16 mouse cellular contexts compared by ENCODE assay signal in genomic region chr12:56614513-56614912, GRCm38 (mm10). TPM values are rescaled to one million over a fixed set of nuclear protein-coding genes. Genes with fewer than 3 reads are reported as not detected.
DNase-seq lines count a peak whose midpoint lies in the region; ATAC-seq and TF ChIP-seq lines count a peak whose summit lies in the region.
"Had no signal": no experiment of that assay in that cellular context is flagged by ENCODE, and none has a peak within 500 bp of the region (broad histone marks: within the 10 kb centered on the region; RNA-seq: fewer than 3 reads in every experiment).

No protein-coding gene starts in this region.

- no peak overlapping the region for H3K9ac ChIP-seq in heart, embryonic 13.5 days
- no peak overlapping the region for H3K9ac ChIP-seq in heart, embryonic 11.5 days (ENCODE audit: low read depth, low read length)
- H3K9ac ChIP-seq in ES-Bruce4 (ENCODE audit: low read depth, poor library complexity, severe bottlenecking): no peak overlapping the region
- H3K9ac ChIP-seq in midbrain, embryonic 14.5 days (replicated peaks; ENCODE audit: low read length): no peak overlapping the region
- H3K9ac ChIP-seq: limb, embryonic 13.5 days; liver, postnatal 0 days had no signal

- no peak for TF ChIP-seq POLR2A in ES-Bruce4 (IDR thresholded peaks at IDR 0.05; ENCODE audit: insufficient read depth, low read length)

- H3K36me3 ChIP-seq in heart, embryonic 13.5 days: no peaks in the 10 kb centered on the region
- no peaks in the 10 kb centered on the region for H3K36me3 ChIP-seq in heart, embryonic 11.5 days (ENCODE audit: control insufficient read depth, insufficient read depth, low read length)
- no peaks in the 10 kb centered on the region for H3K36me3 ChIP-seq in ES-Bruce4 (ENCODE audit: control insufficient read depth, insufficient read depth, low read length, poor library complexity, severe bottlenecking)
- no peaks in the 10 kb centered on the region for H3K36me3 ChIP-seq in midbrain, embryonic 14.5 days (ENCODE audit: control insufficient read depth, insufficient read depth, low read length)
- H3K36me3 ChIP-seq: limb, embryonic 13.5 days had no signal

- no peak overlapping the region for H3K4me2 ChIP-seq in heart, embryonic 13.5 days
- no peak overlapping the region; the same call in 1 of the 2 replicates for H3K4me2 ChIP-seq in heart, embryonic 11.5 days
- no peak overlapping the region for H3K4me2 ChIP-seq in midbrain, embryonic 14.5 days (ENCODE audit: low read length)
- H3K4me2 ChIP-seq: limb, embryonic 13.5 days had no signal

- DNase-seq in embryo, embryonic 11 days: peak; percentile 76
- peak; percentile 45 for DNase-seq in midbrain, embryonic 14.5 days
- no peak for DNase-seq in left cerebral cortex, adult 9 months (ENCODE audit: low spot score in 2 of 2)
- DNase-seq in thymus, postnatal 4 days: no peak
- DNase-seq: kidney, adult 18-20 months; kidney, postnatal 25 days; liver, postnatal 0 days; right cerebral cortex, adult 18-20 months; thymus, postnatal 36 days had no signal

- TF ChIP-seq EP300 in ES-Bruce4 (IDR thresholded peaks at IDR 0.05; ENCODE audit: insufficient read depth, low read depth, low read length): 0 out of 2 replicates have a peak, but pooled peaks have one; percentile 35

- no peak overlapping the region for H3K27ac ChIP-seq in heart, embryonic 13.5 days (replicated peaks)
- H3K27ac ChIP-seq in heart, embryonic 11.5 days (ENCODE audit: low read depth, low read length): no peak overlapping the region
- no peak overlapping the region for H3K27ac ChIP-seq in ES-Bruce4 (ENCODE audit: insufficient read depth, low read length)
- H3K27ac ChIP-seq in midbrain, embryonic 14.5 days (replicated peaks; ENCODE audit: low read depth, low read length): no peak overlapping the region
- H3K27ac ChIP-seq: limb, embryonic 13.5 days; stomach, postnatal 0 days had no signal

- H3K4me3 ChIP-seq in heart, embryonic 13.5 days: 0 out of 2 replicates have a peak overlapping the region, but pooled peaks have one; percentile 9
- H3K4me3 ChIP-seq in heart, embryonic 11.5 days (ENCODE audit: low read depth, low read length): no peak overlapping the region
- no peak overlapping the region for H3K4me3 ChIP-seq in ES-Bruce4 (ENCODE audit: low read depth, low read length)
- no peak overlapping the region for H3K4me3 ChIP-seq in midbrain, embryonic 14.5 days (replicated peaks; ENCODE audit: low read depth, low read length)
- H3K4me3 ChIP-seq: limb, embryonic 13.5 days had no signal

- H3K9me3 ChIP-seq in heart, embryonic 13.5 days: no peaks in the 10 kb centered on the region
- no peaks in the 10 kb centered on the region for H3K9me3 ChIP-seq in heart, embryonic 11.5 days (replicated peaks; ENCODE audit: control insufficient read depth, low read length)
- H3K9me3 ChIP-seq in ES-Bruce4 (replicated peaks; ENCODE audit: control insufficient read depth, insufficient read depth, low read length, poor library complexity, severe bottlenecking): no peaks in the 10 kb centered on the region
- H3K9me3 ChIP-seq in midbrain, embryonic 14.5 days (ENCODE audit: control insufficient read depth, low read length): no peaks in the 10 kb centered on the region
- H3K9me3 ChIP-seq: limb, embryonic 13.5 days had no signal

- H3K27me3 ChIP-seq in heart, embryonic 13.5 days (replicated peaks): peaks cover 90% of the 10 kb centered on the region
- peaks cover 80% of the 10 kb centered on the region for H3K27me3 ChIP-seq in heart, embryonic 11.5 days (ENCODE audit: control insufficient read depth, insufficient read depth, low read length)
- peaks cover 17% of the 10 kb centered on the region for H3K27me3 ChIP-seq in ES-Bruce4 (ENCODE audit: control insufficient read depth, insufficient read depth, low read length, poor library complexity, severe bottlenecking)
- H3K27me3 ChIP-seq in midbrain, embryonic 14.5 days (ENCODE audit: control insufficient read depth, insufficient read depth, low read length): peaks cover 90% of the 10 kb centered on the region

- peaks cover 31% of the 10 kb centered on the region for H3K4me1 ChIP-seq in heart, embryonic 13.5 days
- 0 out of 2 replicates have a peak, but pooled peaks cover 14% of the 10 kb centered on the region for H3K4me1 ChIP-seq in heart, embryonic 11.5 days (ENCODE audit: control insufficient read depth, insufficient read depth, low read length)
- no peaks in the 10 kb centered on the region for H3K4me1 ChIP-seq in ES-Bruce4 (ENCODE audit: control insufficient read depth, insufficient read depth, low read length)
- H3K4me1 ChIP-seq in midbrain, embryonic 14.5 days (ENCODE audit: control insufficient read depth, insufficient read depth, low read length): peaks cover 5% of the 10 kb centered on the region

- ATAC-seq in heart, embryonic 13.5 days (ENCODE audit: extremely low read depth, insufficient number of reproducible peaks, low FRiP score, low TSS enrichment): no peak
- no peak for ATAC-seq in heart, embryonic 11.5 days (replicated peaks; ENCODE audit: insufficient number of reproducible peaks, low FRiP score, low TSS enrichment)
- ATAC-seq in midbrain, embryonic 14.5 days (ENCODE audit: low FRiP score, low TSS enrichment): no peak
- ATAC-seq: liver, postnatal 0 days had no signal

- TF ChIP-seq CTCF in ES-Bruce4 (IDR thresholded peaks at IDR 0.05; ENCODE audit: low read depth, low read length): no peak

- WGBS in heart, embryonic 13.5 days: 5% methylated on average over 21 of the region's 21 CpGs
- WGBS in heart, embryonic 11.5 days (ENCODE audit: insufficient replicate concordance): 4% methylated on average over 21 of the region's 21 CpGs
- WGBS in midbrain, embryonic 14.5 days: 1% methylated on average over 21 of the region's 21 CpGs

RNA-seq across cellular contexts. Expression of gene Nkx2-9, which starts 1.4 kb away (rescaled TPM):
- 0.15 TPM in 2 replicates for polyA plus RNA-seq in heart, embryonic 13.5 days (2015; fragmentation: Nextera tagmentation; extraction: Ambion mirVana)
- 0.24 TPM in 1 of 2 replicates, not detected in the other for polyA plus RNA-seq in heart, embryonic 11.5 days (2014; fragmentation: Nextera tagmentation; extraction: Ambion mirVana)
- polyA plus RNA-seq in ES-Bruce4 (2011; ENCODE audit: insufficient read depth, insufficient read length, low read depth, missing spikeins): 1.2 and 1.9 TPM in 2 replicates
- polyA plus RNA-seq in midbrain, embryonic 14.5 days (2014; fragmentation: Nextera tagmentation; extraction: Ambion mirVana): 0.17 and 0.18 TPM in 2 replicates
- polyA plus RNA-seq: C2C12; limb, embryonic 13.5 days; liver, postnatal 0 days; spleen, adult 2 months; stomach, postnatal 0 days had no signal

Comparison
In these comparisons a context has a peak if more than half of its experiments do, and no peak if none do; other contexts are left out.
1. DNase-seq: peak in embryo, embryonic 11 days (single experiment) and midbrain, embryonic 14.5 days (single experiment); none in left cerebral cortex, adult 9 months (0 of 2) and thymus, postnatal 4 days (single experiment).